Mouse (Mus musculus): ENCODE data around the gene Foxred1. TPM values are rescaled to one million over a fixed set of nuclear protein-coding genes. Genes with fewer than 3 reads are reported as not detected.

Gene Foxred1
- polyA plus RNA-seq, 1 experiment from 2014 or later = 30.2 TPM

- H3K9ac ChIP-seq = no peak overlapping the region
- no peak overlapping the region for H3K27ac ChIP-seq
- no peak overlapping the region for H3K4me3 ChIP-seq (replicated peaks)
- no peaks in the 10 kb centered on the region for H3K27me3 ChIP-seq
- DNase-seq (no peak), ATAC-seq (ENCODE audit: low read depth) (no peak)
- peaks cover 30% of the 10 kb centered on the region for H3K36me3 ChIP-seq
- no peaks in the 10 kb centered on the region for H3K4me1 ChIP-seq (replicated peaks)
- WGBS (ENCODE audit: insufficient replicate concordance) = 85% methylated on average over 22 of the region's 22 CpGs
- no peaks in the 10 kb centered on the region for H3K9me3 ChIP-seq (replicated peaks)
- H3K4me2 ChIP-seq = no peak overlapping the region
Measured at GRCm38 (mm10) chr9:35188700-35189099, 22.2 kb downstream of the Foxred1 start.

GRCm38 (mm10) chr9:35187351-35187903, 23.4 kb downstream of the Foxred1 start:
- WGBS (ENCODE audit: insufficient replicate concordance) = 71% methylated on average over 10 of the region's 10 CpGs
- Histone ChIP-seq H3K9ac (no peak overlapping the region), H3K9me3 (replicated peaks) (no peaks in the 10 kb centered on the region), H3K4me1 (replicated peaks) (no peaks in the 10 kb centered on the region), H3K27me3 (no peaks in the 10 kb centered on the region), H3K4me3 (replicated peaks) (no peak overlapping the region), H3K4me2 (no peak overlapping the region), H3K36me3 (peaks cover 30% of the 10 kb centered on the region), H3K27ac (no peak overlapping the region)
- DNase-seq (no peak), ATAC-seq (ENCODE audit: low read depth) (no peak)

GRCm38 (mm10) chr9:35186430-35186829, 24.4 kb downstream of the Foxred1 start:
- H3K4me1 ChIP-seq (replicated peaks) = no peaks in the 10 kb centered on the region
- H3K9ac ChIP-seq = no peak overlapping the region
- no peak overlapping the region for H3K4me2 ChIP-seq
- DNase-seq (no peak), ATAC-seq (ENCODE audit: low read depth) (no peak)
- 84% methylated on average over 4 of the region's 4 CpGs for WGBS (ENCODE audit: insufficient replicate concordance)
- no peaks in the 10 kb centered on the region for H3K27me3 ChIP-seq
- H3K4me3 ChIP-seq (replicated peaks) = no peak overlapping the region
- peaks cover 29% of the 10 kb centered on the region for H3K36me3 ChIP-seq
- no peak overlapping the region for H3K27ac ChIP-seq
- H3K9me3 ChIP-seq (replicated peaks) = no peaks in the 10 kb centered on the region

- Histone ChIP-seq H3K4me2 (no peak overlapping the region), H3K36me3 (peaks cover 8% of the 10 kb centered on the region), H3K9me3 (replicated peaks) (no peaks in the 10 kb centered on the region), H3K4me1 (replicated peaks) (no peaks in the 10 kb centered on the region), H3K4me3 (replicated peaks) (no peak overlapping the region), H3K9ac (no peak overlapping the region), H3K27ac (no peak overlapping the region), H3K27me3 (no peaks in the 10 kb centered on the region)
- DNase-seq = no peak
- no peak for ATAC-seq (ENCODE audit: low read depth)
- 19% methylated on average over 5 of the region's 5 CpGs for WGBS (ENCODE audit: insufficient replicate concordance)
Measured at GRCm38 (mm10) chr9:35183359-35183758, 27.5 kb downstream of the Foxred1 start.

- Histone ChIP-seq H3K9ac (no peak overlapping the region), H3K27me3 (no peaks in the 10 kb centered on the region), H3K4me3 (replicated peaks) (no peak overlapping the region), H3K27ac (no peak overlapping the region), H3K4me2 (no peak overlapping the region), H3K4me1 (replicated peaks) (no peaks in the 10 kb centered on the region), H3K9me3 (replicated peaks) (no peaks in the 10 kb centered on the region), H3K36me3 (peaks cover 6% of the 10 kb centered on the region; the same call in 1 of the 2 replicates)
- no peak for ATAC-seq (ENCODE audit: low read depth)
- no peak for DNase-seq
- 35% methylated on average over 2 of the region's 2 CpGs for WGBS (ENCODE audit: insufficient replicate concordance)
Measured at GRCm38 (mm10) chr9:35182832-35183231, 28.0 kb downstream of the Foxred1 start.

- Histone ChIP-seq H3K4me1 (replicated peaks) (peaks cover 34% of the 10 kb centered on the region), H3K36me3 (peaks cover under 1% of the 10 kb centered on the region), H3K9ac (peak overlapping the region; percentile 52; the same call in 1 of the 2 replicates), H3K4me2 (peak overlapping the region; percentile 91), H3K27ac (no peak overlapping the region), H3K9me3 (replicated peaks) (no peaks in the 10 kb centered on the region), H3K4me3 (replicated peaks) (peak overlapping the region; percentile 74), H3K27me3 (no peaks in the 10 kb centered on the region)
- ATAC-seq (ENCODE audit: low read depth) (no peak), DNase-seq (no peak)
- 39% methylated on average over 14 of the region's 14 CpGs for WGBS (ENCODE audit: insufficient replicate concordance)
Measured at GRCm38 (mm10) chr9:35176124-35176659, 34.7 kb downstream of the Foxred1 start.

GRCm38 (mm10) chr9:35175251-35176123, 35.4 kb downstream of the Foxred1 start, which contains the start of gene Dcps:
Dcps (minus strand) TSS chr9:35176061.
- Histone ChIP-seq H3K4me3 (replicated peaks) (peak within 1 kb of the TSS; percentile 74), H3K27ac (peak within 1 kb of the TSS; percentile 82), H3K36me3 (peaks cover 7% of the 10 kb centered on the region), H3K4me2 (peak within 1 kb of the TSS; percentile 91), H3K9me3 (replicated peaks) (no peaks in the 10 kb centered on the region), H3K27me3 (no peaks in the 10 kb centered on the region), H3K9ac (peak within 1 kb of the TSS; percentile 82), H3K4me1 (replicated peaks) (peaks cover 34% of the 10 kb centered on the region)
- WGBS (ENCODE audit: insufficient replicate concordance) = under 1% methylated on average over 38 of the region's 38 CpGs
- DNase-seq (peak; percentile 80), ATAC-seq (ENCODE audit: low read depth) (peak; percentile 99)

- DNase-seq (no peak), ATAC-seq (ENCODE audit: low read depth) (no peak)
- Histone ChIP-seq H3K9ac (no peak overlapping the region), H3K36me3 (peaks cover 29% of the 10 kb centered on the region), H3K27ac (no peak overlapping the region), H3K4me3 (replicated peaks) (no peak overlapping the region), H3K4me1 (replicated peaks) (peaks cover 34% of the 10 kb centered on the region), H3K9me3 (replicated peaks) (no peaks in the 10 kb centered on the region), H3K4me2 (no peak overlapping the region), H3K27me3 (no peaks in the 10 kb centered on the region)
- WGBS (ENCODE audit: insufficient replicate concordance) = 55% methylated on average over 1 of the region's 1 CpGs
Measured at GRCm38 (mm10) chr9:35173331-35173730, 37.5 kb downstream of the Foxred1 start.

GRCm38 (mm10) chr9:35170071-35170470, 40.8 kb downstream of the Foxred1 start:
- no peak overlapping the region for H3K27ac ChIP-seq
- no peak overlapping the region for H3K4me2 ChIP-seq
- H3K27me3 ChIP-seq = no peaks in the 10 kb centered on the region
- H3K4me3 ChIP-seq (replicated peaks) = no peak overlapping the region
- H3K9me3 ChIP-seq (replicated peaks) = no peaks in the 10 kb centered on the region
- peaks cover 37% of the 10 kb centered on the region for H3K36me3 ChIP-seq
- ATAC-seq (ENCODE audit: low read depth) = no peak
- no peak for DNase-seq
- WGBS (ENCODE audit: insufficient replicate concordance) = 82% methylated on average over 7 of the region's 7 CpGs
- no peak overlapping the region for H3K9ac ChIP-seq
- peaks cover 40% of the 10 kb centered on the region for H3K4me1 ChIP-seq (replicated peaks)

- H3K27ac ChIP-seq = peak overlapping the region; percentile 45
- no peaks in the 10 kb centered on the region for H3K9me3 ChIP-seq (replicated peaks)
- H3K4me2 ChIP-seq = no peak overlapping the region
- peaks cover 48% of the 10 kb centered on the region for H3K36me3 ChIP-seq
- H3K27me3 ChIP-seq = no peaks in the 10 kb centered on the region
- DNase-seq (no peak), ATAC-seq (ENCODE audit: low read depth) (no peak)
- WGBS (ENCODE audit: insufficient replicate concordance) = 63% methylated on average over 9 of the region's 9 CpGs
- H3K9ac ChIP-seq = no peak overlapping the region
- H3K4me3 ChIP-seq (replicated peaks) = no peak overlapping the region
- peaks cover 17% of the 10 kb centered on the region for H3K4me1 ChIP-seq (replicated peaks)
Measured at GRCm38 (mm10) chr9:35166798-35167635, 43.8 kb downstream of the Foxred1 start.

Measured in liver, embryonic 13.5 days (tissue).